Mouse (Mus musculus) heart, postnatal 0 days (tissue): Measurements from ENCODE around the gene Maml3. TPM values are rescaled to one million over a fixed set of nuclear protein-coding genes. Genes with fewer than 3 reads are reported as not detected.

ENCODE experiments used
- ATAC-seq: fragments of 200-750 bp; cut with Nextera tagmentation; 2 replicates; pipeline ENCODE4 v1.8.0; 2017; ENCODE audit warnings: low read depth, moderate number of reproducible peaks, moderate library complexity; ENCODE audit not compliant: insufficient read depth
- DNase-seq: peaks from one replicate; pipeline ENCODE4 v3.0.0-alpha.2; 2016; ENCODE audit warnings: low spot score
- H3K27ac ChIP-seq: fragments of 300-500 bp; sonication (generic); 2 replicates; pipeline ENCODE4 v1.5.1; 2014; ENCODE audit warnings: low read depth, mild to moderate bottlenecking
- H3K27me3 ChIP-seq: fragments of 300-500 bp; sonication (generic); 2 replicates; pipeline ENCODE4 v1.6.1; 2014; ENCODE audit warnings: low read length, mixed read lengths; ENCODE audit not compliant: control insufficient read depth, insufficient read depth
- H3K36me3 ChIP-seq: fragments of 300-500 bp; sonication (generic); replicated peaks from 2 replicates; pipeline ENCODE4 v1.6.1; 2014; ENCODE audit warnings: low read length, mixed read lengths; ENCODE audit not compliant: control insufficient read depth, insufficient read depth
- H3K4me1 ChIP-seq: fragments of 300-500 bp; sonication (generic); 2 replicates; pipeline ENCODE4 v1.6.1; 2014; ENCODE audit warnings: antibody characterized with exemption; ENCODE audit not compliant: control insufficient read depth, insufficient read depth
- H3K4me2 ChIP-seq: fragments of 300-500 bp; sonication (generic); 2 replicates; pipeline ENCODE4 v1.6.1; 2014; ENCODE audit warnings: low read depth, mild to moderate bottlenecking, low read length, moderate library complexity
- H3K4me3 ChIP-seq: fragments of 300-500 bp; sonication (generic); 2 replicates; pipeline ENCODE4 v1.5.1; 2014; ENCODE audit warnings: low read depth, low read length
- H3K9ac ChIP-seq: fragments of 300-500 bp; sonication (generic); replicated peaks from 2 replicates; pipeline ENCODE4 v1.6.1; 2014; ENCODE audit warnings: low read depth, low read length, mixed read lengths
- H3K9me3 ChIP-seq: fragments of 300-500 bp; sonication (generic); replicated peaks from 2 replicates; pipeline ENCODE4 v1.6.1; 2016; ENCODE audit warnings: low read length; ENCODE audit not compliant: control insufficient read depth
- CTCF ChIP-seq: IDR thresholded peaks from 2 replicates; pipeline ENCODE4 v1.5.1; 2016; ENCODE audit warnings: antibody characterized with exemption, control low read depth, low read depth
- EP300 ChIP-seq: IDR thresholded peaks from 2 replicates; pipeline ENCODE4 v1.6.1; 2016; ENCODE audit warnings: antibody characterized with exemption, low read depth
- WGBS: fragments of 180-500 bp; shearing (Covaris S2); extraction: QIAGEN DNeasy Blood & Tissue Kit; methylation state at CpG from one replicate; pipeline ENCODE4 v1.1.7; 2014; 5-methylcytosine and 5-hydroxymethylcytosine counted together
- polyA plus RNA-seq: library from polyadenylated mRNA; unstranded; fragments of >200 nt; fragmentation: Nextera tagmentation; extraction: Ambion mirVana; gene quantifications from 2 replicates; pipeline ENCODE4 v1.2.1, GENCODE M21; 2015
- total RNA-seq: library from RNA; depleted of rRNA; stranded (reverse); fragments of >200 nt; gene quantifications from 2 replicates; pipeline ENCODE4 v1.2.3, GENCODE M21; 2014; ENCODE audit warnings: low replicate concordance

Gene Maml3
- total and polyA plus RNA-seq, 2 experiments from 2014 or later, result 1.6 to 6.2 TPM

GRCm38 (mm10) chr3:52051801-52052200, 53.1 kb downstream of the Maml3 start:
- TF ChIP-seq CTCF, result no peak
- TF ChIP-seq EP300, result no peak
- no peak for ATAC-seq
- no peak overlapping the region for H3K9ac ChIP-seq
- H3K27ac ChIP-seq, result peak overlapping the region; percentile 53; the same call in 1 of the 2 replicates
- H3K4me2 ChIP-seq, result no peak overlapping the region
- H3K4me1 ChIP-seq, result peaks cover 6% of the 10 kb centered on the region; the same call in 1 of the 2 replicates
- no peak overlapping the region for H3K4me3 ChIP-seq
- peak; percentile 28 for DNase-seq
- WGBS, result 46% methylated on average over 2 of the region's 2 CpGs
- H3K36me3 ChIP-seq, result no peaks in the 10 kb centered on the region
- no peaks in the 10 kb centered on the region for H3K9me3 ChIP-seq
- H3K27me3 ChIP-seq, result no peaks in the 10 kb centered on the region

DNA sequence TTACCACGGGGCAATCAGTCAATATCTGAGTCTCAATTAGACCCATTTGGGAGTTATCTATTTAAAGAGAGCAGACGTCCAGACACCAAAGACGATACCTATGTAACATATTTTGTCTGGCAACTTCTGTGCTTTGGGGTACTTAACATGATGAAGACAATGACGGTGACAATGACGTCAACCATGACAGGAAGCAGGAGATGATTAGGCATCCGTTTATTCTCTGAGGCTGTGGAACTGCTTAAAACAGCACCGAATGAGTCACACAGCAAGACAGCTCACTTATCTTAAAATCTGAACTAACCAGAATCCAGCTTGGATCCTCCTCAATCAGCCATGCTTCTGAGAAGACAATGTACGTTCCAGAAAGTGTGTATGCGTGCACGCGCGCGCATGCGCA, 56.8 kb downstream of the Maml3 start:
- Histone ChIP-seq H3K36me3 (no peaks in the 10 kb centered on the region), H3K4me1 (peaks cover 24% of the 10 kb centered on the region), H3K9ac (no peak overlapping the region), H3K27ac (peak overlapping the region; percentile 92), H3K4me3 (no peak overlapping the region), H3K9me3 (no peaks in the 10 kb centered on the region), H3K27me3 (no peaks in the 10 kb centered on the region), H3K4me2 (no peak overlapping the region)
- no peak for ATAC-seq
- TF ChIP-seq CTCF (no peak), EP300 (no peak)
- DNase-seq, result no peak
- 54% methylated on average over 14 of the region's 14 CpGs for WGBS

GRCm38 (mm10) chr3:52047537-52047936, 57.3 kb downstream of the Maml3 start:
- Histone ChIP-seq H3K4me1 (peaks cover 24% of the 10 kb centered on the region), H3K36me3 (no peaks in the 10 kb centered on the region), H3K27me3 (no peaks in the 10 kb centered on the region), H3K27ac (peak overlapping the region; percentile 92), H3K9ac (no peak overlapping the region), H3K4me2 (peak overlapping the region; percentile 67; the same call in 1 of the 2 replicates), H3K4me3 (no peak overlapping the region), H3K9me3 (no peaks in the 10 kb centered on the region)
- DNase-seq (no peak), ATAC-seq (no peak)
- TF ChIP-seq CTCF, result no peak
- TF ChIP-seq EP300, result no peak
- 73% methylated on average over 8 of the region's 8 CpGs for WGBS

- no peaks in the 10 kb centered on the region for H3K27me3 ChIP-seq
- ATAC-seq (peak; percentile 82), DNase-seq (peak; percentile 97)
- no peak for TF ChIP-seq EP300
- no peak; the same call in 1 of the 2 replicates for TF ChIP-seq CTCF
- H3K4me2 ChIP-seq, result peak overlapping the region; percentile 67
- no peaks in the 10 kb centered on the region for H3K9me3 ChIP-seq
- H3K36me3 ChIP-seq, result no peaks in the 10 kb centered on the region
- peak overlapping the region; percentile 92 for H3K27ac ChIP-seq
- H3K4me1 ChIP-seq, result peaks cover 24% of the 10 kb centered on the region
- peak overlapping the region; percentile 52; the same call in 1 of the 2 replicates for H3K9ac ChIP-seq
- 0% methylated on average over 13 of the region's 13 CpGs for WGBS
- H3K4me3 ChIP-seq, result peak overlapping the region; percentile 37
Measured at GRCm38 (mm10) chr3:52046895-52047372, 57.9 kb downstream of the Maml3 start.

DNA sequence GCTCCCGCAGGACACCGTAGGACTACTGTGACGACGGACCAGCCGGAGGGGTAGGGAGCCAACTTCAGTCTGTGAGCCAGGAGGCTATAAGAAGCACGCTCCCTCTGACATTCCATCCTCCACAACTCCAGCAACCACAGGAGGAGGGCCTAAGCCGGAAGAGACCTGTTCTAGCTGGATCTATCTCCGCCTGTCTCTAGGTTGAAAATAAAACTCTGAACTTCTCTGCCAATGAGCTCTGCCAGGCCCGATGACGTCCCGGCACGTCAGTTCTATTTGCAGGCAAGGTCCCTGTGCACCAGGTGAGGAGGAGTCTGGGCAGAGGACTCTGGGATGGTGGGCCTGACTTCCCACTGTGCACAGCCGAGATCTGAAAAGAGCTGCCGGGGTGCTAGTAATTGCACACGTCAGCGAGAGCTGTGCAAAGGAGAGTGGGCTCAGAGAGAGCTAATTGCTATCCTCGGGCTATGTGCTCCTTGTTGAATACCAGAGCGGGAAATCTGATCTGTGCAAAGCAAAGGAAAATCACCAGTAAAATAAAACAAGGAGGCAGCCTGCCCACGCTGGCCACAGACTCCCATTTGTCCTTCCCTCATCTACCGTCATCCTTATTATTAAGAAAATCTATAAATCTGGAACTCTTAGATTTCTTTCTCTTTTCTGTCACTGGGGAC, 58.7 kb downstream of the Maml3 start:
- H3K4me2 ChIP-seq, result peak overlapping the region; percentile 67
- peak overlapping the region; percentile 37 for H3K4me3 ChIP-seq
- peak overlapping the region; percentile 92 for H3K27ac ChIP-seq
- TF ChIP-seq CTCF (no peak), EP300 (no peak)
- H3K9ac ChIP-seq, result peak overlapping the region; percentile 52
- WGBS, result 4% methylated on average over 20 of the region's 20 CpGs
- no peaks in the 10 kb centered on the region for H3K36me3 ChIP-seq
- no peaks in the 10 kb centered on the region for H3K9me3 ChIP-seq
- peaks cover 24% of the 10 kb centered on the region for H3K4me1 ChIP-seq
- ATAC-seq, result peak; percentile 87
- peak; percentile 95 for DNase-seq
- no peaks in the 10 kb centered on the region for H3K27me3 ChIP-seq
